Mouse (Mus musculus) bone marrow, adult 2 months (tissue): Measurements from ENCODE around the gene Ugt1a6a.

ENCODE experiments used
- CTCF ChIP-seq: fragments of 200-500 bp; IDR thresholded peaks from 2 replicates; pipeline ENCODE4 v1.5.1; 2011; ENCODE audit warnings: low read length, control low read depth; ENCODE audit not compliant: control insufficient read depth, insufficient read depth
- POLR2A ChIP-seq: fragments of 200-500 bp; IDR thresholded peaks from 2 replicates; pipeline ENCODE4 v1.6.1; 2011; ENCODE audit warnings: low read depth, mild to moderate bottlenecking, control low read depth, low read length, borderline replicate concordance; ENCODE audit not compliant: control insufficient read depth

GRCm38 (mm10) chr1:88256886-88257663, 122.5 kb downstream of the Ugt1a6a start:
- TF ChIP-seq POLR2A (no peak), CTCF (no peak)
